Mouse (Mus musculus) thymus, postnatal 36 days (tissue): ENCODE measurements at regions not wholly inside any gene's neighbourhood (a gene's known extent, or its start where the extent isn't known, plus 50 kb on each side); places are given as distances from the start of the nearest gene placed in this dataset.

Experiments used
- DNase-seq, 2 experiments: peaks; one replicate each; pipeline ENCODE4 v3.0.0; 2022; ENCODE audit warnings: mixed read lengths in 2 of 2

GRCm38 (mm10) chr3:147963698-147964476, 1026.5 kb downstream of the Adgrl2 start:
- no peak for DNase-seq

GRCm38 (mm10) chr3:147948041-147948592, 1042.2 kb downstream of the Adgrl2 start:
- no peak for DNase-seq

GRCm38 (mm10) chr3:147943314-147943713, 1047.0 kb downstream of the Adgrl2 start:
- DNase-seq: no peak

GRCm38 (mm10) chr3:147930811-147931251, 1059.5 kb downstream of the Adgrl2 start:
- DNase-seq: no peak

GRCm38 (mm10) chr3:147920181-147920580, 1068.0 kb downstream of the Ttll7 start:
- no peak for DNase-seq

GRCm38 (mm10) chr3:147919701-147920100, 1067.5 kb downstream of the Ttll7 start:
- no peak for DNase-seq

- no peak for DNase-seq
Measured at GRCm38 (mm10) chr3:147919146-147919545, 1067.0 kb downstream of the Ttll7 start.

GRCm38 (mm10) chr3:147896751-147897150, 1044.6 kb downstream of the Ttll7 start:
- no peak for DNase-seq

GRCm38 (mm10) chr3:147891682-147892081, 1039.5 kb downstream of the Ttll7 start:
- no peak for DNase-seq

- no peak for DNase-seq
Measured at GRCm38 (mm10) chr3:147886261-147886893, 1034.2 kb downstream of the Ttll7 start.

GRCm38 (mm10) chr3:147882936-147883645, 1030.9 kb downstream of the Ttll7 start:
- no peak for DNase-seq

- no peak for DNase-seq
Measured at GRCm38 (mm10) chr3:147878690-147879089, 1026.5 kb downstream of the Ttll7 start.

GRCm38 (mm10) chr3:147868281-147868680, 1016.1 kb downstream of the Ttll7 start:
- DNase-seq: no peak

GRCm38 (mm10) chr3:147853346-147853745, 1001.2 kb downstream of the Ttll7 start:
- no peak for DNase-seq

- no peak for DNase-seq
Measured at GRCm38 (mm10) chr3:147852830-147853229, 1000.7 kb downstream of the Ttll7 start.

- DNase-seq: no peak
Measured at GRCm38 (mm10) chr3:147841357-147841756, 989.2 kb downstream of the Ttll7 start.

GRCm38 (mm10) chr3:147838816-147839215, 986.6 kb downstream of the Ttll7 start:
- no peak for DNase-seq

- no peak for DNase-seq
Measured at GRCm38 (mm10) chr3:147835716-147836115, 983.5 kb downstream of the Ttll7 start.

- no peak for DNase-seq
Measured at GRCm38 (mm10) chr3:147825337-147825736, 973.2 kb downstream of the Ttll7 start.

GRCm38 (mm10) chr3:147824451-147824850, 972.3 kb downstream of the Ttll7 start:
- no peak for DNase-seq

GRCm38 (mm10) chr3:147814080-147814650, 962.0 kb downstream of the Ttll7 start:
- DNase-seq: no peak

- DNase-seq: no peak
Measured at GRCm38 (mm10) chr3:147802546-147802945, 950.4 kb downstream of the Ttll7 start.

GRCm38 (mm10) chr3:147796524-147796923, 944.4 kb downstream of the Ttll7 start:
- no peak for DNase-seq
